Mouse (Mus musculus): ENCODE data around the gene Insrr.

The Insrr gene

DNA sequence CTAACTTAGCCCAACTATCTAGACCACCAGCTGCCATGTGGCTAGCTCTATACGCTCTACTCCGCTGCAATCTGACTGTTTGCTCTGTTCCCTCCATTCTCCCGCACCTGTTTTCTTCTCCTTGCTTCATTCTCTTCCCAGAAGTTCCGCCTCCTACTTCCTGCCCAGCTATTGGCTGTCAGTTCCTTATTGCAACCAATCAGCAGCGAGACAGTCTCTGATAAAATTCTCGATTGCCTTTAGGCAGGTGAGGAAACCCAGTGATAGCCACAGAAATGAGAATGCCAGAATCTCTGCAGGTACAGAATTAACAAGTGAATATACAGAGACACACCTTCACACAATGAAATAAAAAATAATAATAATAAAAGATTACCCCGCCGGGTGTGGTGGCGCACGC is 32.3 kb downstream of the Insrr start:
- Histone ChIP-seq H3K4me3 (replicated peaks; ENCODE audit: low read length) (no peak overlapping the region), H3K27me3 (ENCODE audit: insufficient read depth, low read length) (peaks cover 10% of the 10 kb centered on the region; the same call in 1 of the 2 replicates)

DNA sequence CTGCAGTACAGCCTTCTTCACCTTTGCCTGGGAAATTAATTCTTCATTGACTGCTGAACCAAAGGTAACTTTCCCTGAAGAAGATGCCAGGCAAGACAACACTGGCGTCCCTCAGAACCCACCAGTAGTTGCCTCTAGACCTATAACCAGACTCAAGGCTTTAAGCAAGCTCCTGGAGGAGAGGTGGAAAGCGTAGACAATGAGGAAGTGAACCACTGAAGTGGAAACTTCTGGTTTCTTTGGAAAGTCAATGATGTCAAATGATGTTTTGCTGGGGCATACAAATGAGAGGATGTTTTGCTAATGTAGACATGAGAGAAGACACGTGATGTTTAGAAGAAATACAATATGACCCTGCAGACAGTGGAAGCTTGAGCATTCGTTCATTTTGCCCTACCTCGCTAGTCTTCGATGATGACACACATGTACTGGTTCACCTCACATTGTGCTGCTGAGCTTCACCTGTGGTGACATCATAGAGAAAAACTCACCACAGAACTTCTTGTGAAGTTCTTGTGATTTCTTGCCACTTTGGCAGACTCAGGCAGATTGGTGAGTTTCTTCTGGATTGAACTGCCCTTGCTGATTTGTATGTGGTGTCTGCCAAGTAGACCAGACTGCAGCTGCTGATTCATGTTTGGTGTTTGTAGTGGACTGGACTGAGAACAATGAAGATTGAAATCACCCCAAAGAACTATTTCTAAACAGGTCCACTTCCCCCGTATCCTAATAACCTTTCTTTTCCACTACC is 35.5 kb downstream of the Insrr start:
- no peak for TF ChIP-seq NANOG (IDR thresholded peaks at IDR 0.05; ENCODE audit: borderline replicate concordance, low read length)
- TF ChIP-seq POU5F1 (IDR thresholded peaks at IDR 0.05; ENCODE audit: borderline replicate concordance, low read length) = no peak
- no peak for TF ChIP-seq CTCF (conservative IDR thresholded peaks at IDR 0.05; ENCODE audit: low read length)
- H3K4me1 ChIP-seq (replicated peaks; ENCODE audit: low read depth, low read length) = no peaks in the 10 kb centered on the region

More for the DNA sequence above, 32.3 kb downstream of the Insrr start:
- Histone ChIP-seq H3K4me1 (replicated peaks; ENCODE audit: low read depth, low read length) (no peaks in the 10 kb centered on the region), H3K36me3 (ENCODE audit: insufficient read depth, low read length) (no peaks in the 10 kb centered on the region), H3K9me3 (ENCODE audit: low read length) (no peaks in the 10 kb centered on the region)
- TF ChIP-seq CTCF (conservative IDR thresholded peaks at IDR 0.05; ENCODE audit: low read length) (no peak), NANOG (IDR thresholded peaks at IDR 0.05; ENCODE audit: borderline replicate concordance, low read length) (no peak)

DNA sequence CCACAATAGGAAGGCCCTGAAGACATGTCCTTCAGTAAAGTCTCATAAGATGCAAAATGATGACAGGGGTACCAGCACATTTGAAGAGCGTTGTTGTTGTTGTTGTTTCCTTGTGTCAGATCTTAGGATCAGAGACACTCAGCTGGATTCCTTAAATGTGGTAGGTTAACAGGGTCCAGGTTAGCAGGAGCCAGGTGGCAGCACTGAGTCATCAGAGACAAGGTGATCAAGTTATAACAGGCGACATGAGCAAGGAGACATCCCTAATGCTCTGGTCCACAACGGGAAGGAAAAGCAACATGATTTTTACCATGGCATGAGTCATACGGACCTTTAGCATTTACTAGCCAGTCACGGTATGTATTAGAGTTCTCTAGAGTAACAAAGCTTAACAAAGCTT is 36.7 kb downstream of the Insrr start:
- peaks cover 4% of the 10 kb centered on the region; the same call in 1 of the 2 replicates for H3K27me3 ChIP-seq (ENCODE audit: insufficient read depth, low read length)
- H3K4me3 ChIP-seq (replicated peaks; ENCODE audit: low read length) = no peak overlapping the region
- no peak for TF ChIP-seq POU5F1 (IDR thresholded peaks at IDR 0.05; ENCODE audit: borderline replicate concordance, low read length)
- peak; percentile 19 for TF ChIP-seq CTCF (conservative IDR thresholded peaks at IDR 0.05; ENCODE audit: low read length)
- no peak for TF ChIP-seq NANOG (IDR thresholded peaks at IDR 0.05; ENCODE audit: borderline replicate concordance, low read length)
- no peaks in the 10 kb centered on the region for H3K36me3 ChIP-seq (ENCODE audit: insufficient read depth, low read length)
- no peaks in the 10 kb centered on the region for H3K9me3 ChIP-seq (ENCODE audit: low read length)
- no peaks in the 10 kb centered on the region for H3K4me1 ChIP-seq (replicated peaks; ENCODE audit: low read depth, low read length)

More for the DNA sequence above, 35.5 kb downstream of the Insrr start:
- no peaks in the 10 kb centered on the region for H3K9me3 ChIP-seq (ENCODE audit: low read length)
- H3K36me3 ChIP-seq (ENCODE audit: insufficient read depth, low read length) = no peaks in the 10 kb centered on the region
- H3K27me3 ChIP-seq (ENCODE audit: insufficient read depth, low read length) = peaks cover 4% of the 10 kb centered on the region; the same call in 1 of the 2 replicates
- H3K4me3 ChIP-seq (replicated peaks; ENCODE audit: low read length) = no peak overlapping the region

DNA sequence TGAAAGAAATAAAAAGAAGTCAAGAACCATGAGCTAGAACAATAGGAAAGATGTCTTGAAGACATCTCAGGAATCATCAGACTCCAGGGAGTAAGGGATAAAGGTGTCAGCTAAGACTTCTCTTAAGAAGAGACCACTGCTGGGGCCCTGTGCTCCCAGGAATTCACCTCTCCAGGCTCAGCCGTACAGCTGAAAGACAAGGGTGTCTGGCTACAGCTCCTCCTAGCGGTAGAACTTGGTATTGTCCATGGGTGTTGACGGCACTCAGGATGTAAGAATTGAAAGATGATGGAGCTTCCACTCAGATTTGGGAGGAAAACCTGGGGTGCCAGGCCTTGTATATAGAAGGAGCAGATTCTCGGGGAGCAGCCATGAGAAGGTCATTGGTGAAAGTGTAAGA is 41.9 kb downstream of the Insrr start:
- Histone ChIP-seq H3K27me3 (ENCODE audit: insufficient read depth, low read length) (peaks cover 21% of the 10 kb centered on the region; the same call in 1 of the 2 replicates), H3K9me3 (ENCODE audit: low read length) (no peaks in the 10 kb centered on the region), H3K36me3 (ENCODE audit: insufficient read depth, low read length) (no peaks in the 10 kb centered on the region), H3K4me3 (replicated peaks; ENCODE audit: low read length) (no peak overlapping the region), H3K4me1 (replicated peaks; ENCODE audit: low read depth, low read length) (no peaks in the 10 kb centered on the region)
- TF ChIP-seq NANOG (IDR thresholded peaks at IDR 0.05; ENCODE audit: borderline replicate concordance, low read length) (no peak), POU5F1 (IDR thresholded peaks at IDR 0.05; ENCODE audit: borderline replicate concordance, low read length) (no peak), CTCF (conservative IDR thresholded peaks at IDR 0.05; ENCODE audit: low read length) (peak; percentile 99)

DNA sequence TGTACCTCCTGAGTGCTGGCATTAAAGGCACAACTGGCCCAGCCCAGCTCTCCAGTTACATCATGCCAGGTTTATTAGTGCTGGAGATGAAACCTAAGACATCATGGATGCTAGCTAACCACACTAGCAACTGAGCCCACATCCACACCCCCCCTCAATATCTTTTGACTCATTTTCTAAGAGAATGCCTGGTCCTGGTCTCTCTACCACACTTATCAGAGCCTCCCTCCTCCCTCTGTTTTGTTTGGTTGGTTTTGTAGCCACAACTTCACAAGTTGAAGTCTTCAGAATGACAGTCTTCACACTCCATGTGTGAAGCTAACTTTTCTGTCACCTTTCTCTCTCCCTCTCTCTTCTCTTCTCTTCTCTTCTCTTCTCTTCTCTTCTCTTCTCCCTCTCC is 44.1 kb downstream of the Insrr start:
- no peak for TF ChIP-seq CTCF (conservative IDR thresholded peaks at IDR 0.05; ENCODE audit: low read length)
- TF ChIP-seq NANOG (IDR thresholded peaks at IDR 0.05; ENCODE audit: borderline replicate concordance, low read length) = no peak
- TF ChIP-seq POU5F1 (IDR thresholded peaks at IDR 0.05; ENCODE audit: borderline replicate concordance, low read length) = no peak
- Histone ChIP-seq H3K36me3 (ENCODE audit: insufficient read depth, low read length) (no peaks in the 10 kb centered on the region), H3K4me3 (replicated peaks; ENCODE audit: low read length) (no peak overlapping the region)

DNA sequence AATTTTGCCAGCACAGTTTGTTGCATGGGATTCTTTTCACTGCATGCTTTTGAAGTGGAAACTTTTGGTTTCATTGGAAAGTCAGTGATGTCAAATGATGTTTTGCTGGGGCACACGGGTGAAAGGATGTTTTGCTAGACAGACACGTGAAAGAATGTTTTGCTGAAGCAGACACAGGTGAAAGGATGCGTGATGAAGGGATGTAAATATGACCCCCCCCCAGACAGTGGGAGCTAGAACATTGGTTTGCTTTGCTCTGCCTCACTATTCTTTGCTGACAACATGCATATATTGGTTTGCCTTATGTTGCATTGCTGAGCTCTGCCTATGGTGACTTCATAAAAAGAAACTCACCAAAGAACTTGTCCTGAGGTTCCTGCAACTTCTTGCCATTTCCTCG is 48.2 kb downstream of the Insrr start:
- no peak overlapping the region for H3K4me3 ChIP-seq (replicated peaks; ENCODE audit: low read length)
- H3K27me3 ChIP-seq (ENCODE audit: insufficient read depth, low read length) = peaks cover 41% of the 10 kb centered on the region
- no peaks in the 10 kb centered on the region for H3K9me3 ChIP-seq (ENCODE audit: low read length)
- no peaks in the 10 kb centered on the region for H3K4me1 ChIP-seq (replicated peaks; ENCODE audit: low read depth, low read length)
- no peaks in the 10 kb centered on the region for H3K36me3 ChIP-seq (ENCODE audit: insufficient read depth, low read length)
- no peak for TF ChIP-seq CTCF (conservative IDR thresholded peaks at IDR 0.05; ENCODE audit: low read length)
- TF ChIP-seq NANOG (IDR thresholded peaks at IDR 0.05; ENCODE audit: borderline replicate concordance, low read length) = no peak
- TF ChIP-seq POU5F1 (IDR thresholded peaks at IDR 0.05; ENCODE audit: borderline replicate concordance, low read length) = no peak

More for the DNA sequence above, 44.1 kb downstream of the Insrr start:
- Histone ChIP-seq H3K27me3 (ENCODE audit: insufficient read depth, low read length) (peaks cover 22% of the 10 kb centered on the region; the same call in 1 of the 2 replicates), H3K4me1 (replicated peaks; ENCODE audit: low read depth, low read length) (no peaks in the 10 kb centered on the region), H3K9me3 (ENCODE audit: low read length) (no peaks in the 10 kb centered on the region)

DNA sequence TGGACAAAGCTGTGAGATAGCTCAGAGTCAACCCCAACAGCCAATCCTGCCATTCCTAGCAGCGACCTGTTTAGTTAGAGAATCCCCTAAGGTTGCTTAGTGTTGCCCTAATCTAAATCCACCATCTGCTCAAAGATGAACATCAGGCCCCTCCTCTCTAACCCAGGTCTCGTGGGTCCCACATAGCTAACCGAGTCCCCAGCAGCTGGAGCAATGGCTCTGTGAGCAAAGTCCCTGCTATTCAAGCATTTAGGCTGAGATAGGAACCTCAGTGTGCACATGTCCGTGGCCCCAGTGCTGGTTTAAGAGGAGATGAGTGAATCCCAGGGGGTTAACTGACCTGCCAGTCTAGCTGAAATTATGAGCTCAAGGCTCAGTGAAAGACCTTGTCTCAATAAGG is 49.4 kb downstream of the Insrr start:
- Histone ChIP-seq H3K27me3 (ENCODE audit: insufficient read depth, low read length) (peaks cover 40% of the 10 kb centered on the region), H3K36me3 (ENCODE audit: insufficient read depth, low read length) (no peaks in the 10 kb centered on the region), H3K4me3 (replicated peaks; ENCODE audit: low read length) (no peak overlapping the region), H3K9me3 (ENCODE audit: low read length) (no peaks in the 10 kb centered on the region), H3K4me1 (replicated peaks; ENCODE audit: low read depth, low read length) (no peaks in the 10 kb centered on the region)
- TF ChIP-seq CTCF (conservative IDR thresholded peaks at IDR 0.05; ENCODE audit: low read length) (no peak), NANOG (IDR thresholded peaks at IDR 0.05; ENCODE audit: borderline replicate concordance, low read length) (no peak), POU5F1 (IDR thresholded peaks at IDR 0.05; ENCODE audit: borderline replicate concordance, low read length) (no peak)

DNA sequence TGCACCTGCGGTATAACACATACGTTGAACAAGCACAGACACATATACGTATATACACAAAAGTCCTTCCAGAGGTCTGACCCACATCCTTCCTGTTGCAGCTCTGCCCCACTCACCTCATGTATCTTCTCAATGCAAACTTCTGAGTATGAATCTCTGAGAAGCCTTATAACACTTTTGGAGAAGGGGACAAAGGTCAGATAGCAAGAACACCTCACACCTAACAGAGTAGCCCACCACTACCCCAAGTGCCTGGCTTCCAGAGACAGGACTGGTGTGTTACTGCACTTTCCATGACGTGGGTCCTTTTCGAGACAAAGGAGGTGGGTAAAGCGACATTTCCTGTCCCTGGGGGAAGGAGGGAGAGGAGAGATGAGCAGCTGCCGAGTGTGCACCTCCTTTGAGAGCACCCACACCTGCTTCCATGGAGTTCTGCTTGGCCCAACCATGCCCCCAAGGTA is 49.9 kb downstream of the Insrr start, which contains the start of gene Sh2d2a:
Sh2d2a (plus strand) TSS at position 106 of the 461 bp plus-strand sequence.
- Histone ChIP-seq H3K4me1 (replicated peaks; ENCODE audit: low read depth, low read length) (peaks cover 2% of the 10 kb centered on the region), H3K27me3 (ENCODE audit: insufficient read depth, low read length) (peaks cover 40% of the 10 kb centered on the region), H3K36me3 (ENCODE audit: insufficient read depth, low read length) (no peaks in the 10 kb centered on the region), H3K4me3 (replicated peaks; ENCODE audit: low read length) (no peak within 1 kb of the TSS), H3K9me3 (ENCODE audit: low read length) (no peaks in the 10 kb centered on the region)
- TF ChIP-seq NANOG (IDR thresholded peaks at IDR 0.05; ENCODE audit: borderline replicate concordance, low read length) (no peak), POU5F1 (IDR thresholded peaks at IDR 0.05; ENCODE audit: borderline replicate concordance, low read length) (no peak), CTCF (conservative IDR thresholded peaks at IDR 0.05; ENCODE audit: low read length) (no peak)

Data from E14TG2a.4 (cell line).